Mouse (Mus musculus) forebrain, embryonic 15.5 days (tissue): ENCODE results near the gene Tcte1. TPM values are rescaled to one million over a fixed set of nuclear protein-coding genes. Genes with fewer than 3 reads are reported as not detected.

Source experiments
- ATAC-seq: fragments of 200-750 bp; cut with Nextera tagmentation; replicated peaks from 2 replicates; pipeline ENCODE4 v1.8.0; 2017; ENCODE audit warnings: mild to moderate bottlenecking, moderate TSS enrichment, moderate library complexity
- H3K27ac ChIP-seq: fragments of 300-500 bp; sonication (generic); replicated peaks from 2 replicates; pipeline ENCODE4 v1.5.1; 2015; ENCODE audit warnings: mild to moderate bottlenecking, inconsistent platforms
- H3K27me3 ChIP-seq: fragments of 300-500 bp; sonication (generic); 2 replicates; pipeline ENCODE4 v1.6.1; 2015; ENCODE audit warnings: inconsistent platforms
- H3K36me3 ChIP-seq: fragments of 300-500 bp; sonication (generic); 2 replicates; pipeline ENCODE4 v1.6.1; 2015; ENCODE audit warnings: mild to moderate bottlenecking, inconsistent platforms
- H3K4me1 ChIP-seq: fragments of 300-500 bp; sonication (generic); 2 replicates; pipeline ENCODE4 v1.6.1; 2015; ENCODE audit warnings: inconsistent platforms
- H3K4me2 ChIP-seq: fragments of 300-500 bp; sonication (generic); replicated peaks from 2 replicates; pipeline ENCODE4 v1.6.1; 2015; ENCODE audit warnings: mild to moderate bottlenecking, inconsistent platforms
- H3K4me3 ChIP-seq: fragments of 300-500 bp; sonication (generic); 2 replicates; pipeline ENCODE4 v1.5.1; 2015; ENCODE audit warnings: mild to moderate bottlenecking, inconsistent platforms
- H3K9ac ChIP-seq: fragments of 300-500 bp; sonication (generic); replicated peaks from 2 replicates; pipeline ENCODE4 v1.6.1; 2015; ENCODE audit warnings: mild to moderate bottlenecking, inconsistent platforms
- H3K9me3 ChIP-seq: fragments of 300-500 bp; sonication (generic); 2 replicates; pipeline ENCODE4 v1.6.1; 2016; ENCODE audit warnings: inconsistent platforms
- WGBS: fragments of 180-500 bp; shearing (Covaris S2); methylation state at CpG from one replicate; pipeline ENCODE4 v1.1.7; 2015; ENCODE audit warnings: mixed read lengths; 5-methylcytosine and 5-hydroxymethylcytosine counted together
- polyA plus RNA-seq: library from polyadenylated mRNA; unstranded; fragments of >200 nt; fragmentation: Nextera tagmentation; extraction: Ambion mirVana; gene quantifications from 2 replicates; pipeline ENCODE4 v1.2.1, GENCODE M21; 2015

Tcte1 gene
- polyA plus RNA-seq, 1 experiment from 2014 or later: 4.8 TPM

DNA sequence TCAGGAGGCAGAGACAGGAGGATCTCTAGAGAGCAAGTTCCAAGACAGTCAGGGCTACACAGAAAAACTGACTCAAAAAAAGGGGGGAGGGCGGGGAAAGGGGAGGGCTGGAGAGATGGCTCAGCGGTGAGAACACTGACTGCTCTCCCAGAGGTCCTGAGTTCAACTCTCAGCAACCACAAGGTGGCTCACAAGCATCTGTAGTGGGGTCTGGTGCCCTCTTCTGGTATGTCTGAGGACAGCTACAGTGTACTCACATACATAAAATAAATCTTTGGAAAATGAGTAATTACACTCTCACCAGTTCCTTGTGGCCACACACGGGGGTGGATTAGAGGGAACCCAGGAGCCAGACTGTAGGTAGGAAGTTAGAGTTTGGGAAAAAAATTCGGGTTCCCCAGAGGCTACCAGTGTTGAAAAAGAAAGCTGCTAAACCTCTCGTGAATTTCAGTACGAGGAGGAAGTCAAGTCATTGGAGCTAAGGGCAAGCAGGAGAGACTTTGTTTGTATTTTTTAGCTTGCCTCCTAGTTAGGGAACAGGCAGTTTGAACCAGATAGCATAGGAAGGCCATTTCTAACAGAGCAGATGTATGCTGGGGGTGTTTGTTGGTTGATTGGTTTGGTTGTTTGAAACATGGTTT lies 59.6 kb downstream of the Tcte1 start:
- no peak for ATAC-seq
- Histone ChIP-seq H3K4me2 (no peak overlapping the region), H3K27ac (no peak overlapping the region), H3K9me3 (no peaks in the 10 kb centered on the region), H3K36me3 (0 out of 2 replicates have a peak, but pooled peaks cover 10% of the 10 kb centered on the region), H3K27me3 (no peaks in the 10 kb centered on the region), H3K4me3 (no peak overlapping the region), H3K9ac (no peak overlapping the region), H3K4me1 (peaks cover 12% of the 10 kb centered on the region)
- 77% methylated on average over 6 of the region's 6 CpGs for WGBS

DNA sequence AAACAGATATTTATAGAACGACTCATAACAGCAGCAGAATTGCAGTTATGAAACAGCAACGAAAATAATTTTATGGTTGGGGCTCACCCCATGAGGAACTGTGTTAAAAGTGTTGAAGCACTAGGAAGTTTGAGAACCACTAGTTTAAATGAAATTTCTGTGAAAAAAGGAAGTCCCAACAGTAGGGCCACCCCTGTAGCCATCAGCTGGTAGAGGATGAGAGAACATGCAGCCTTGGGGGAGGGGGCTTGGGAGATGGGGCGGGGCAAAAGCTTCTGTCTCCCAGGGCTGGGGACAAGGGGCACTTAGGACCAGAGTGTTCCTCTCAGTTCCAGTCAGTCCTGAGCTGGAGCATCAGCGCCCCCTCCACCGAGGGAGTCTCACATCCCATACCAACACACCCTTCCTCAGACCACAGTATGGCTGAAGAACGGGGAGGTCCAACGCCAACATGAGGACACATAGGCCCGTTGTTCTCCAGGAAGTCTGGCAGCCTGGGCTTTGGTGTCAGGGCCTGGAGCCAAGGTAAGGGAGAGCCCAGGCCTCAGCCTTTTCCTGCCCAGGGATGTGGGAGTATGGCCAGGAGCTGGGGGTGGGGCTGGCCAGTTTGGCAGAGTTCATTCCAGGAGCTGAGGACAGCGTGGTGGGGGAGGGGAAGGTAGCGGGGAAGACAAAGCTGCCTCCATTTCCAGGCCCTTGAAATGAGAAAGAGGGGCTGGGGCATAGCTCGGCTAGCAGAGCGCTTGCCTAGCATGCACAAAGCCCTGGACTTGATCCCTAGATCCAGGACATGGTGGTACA lies 61.1 kb downstream of the Tcte1 start:
- Histone ChIP-seq H3K4me1 (peaks cover 12% of the 10 kb centered on the region), H3K27me3 (no peaks in the 10 kb centered on the region), H3K4me3 (no peak overlapping the region), H3K9me3 (no peaks in the 10 kb centered on the region), H3K27ac (peak overlapping the region; percentile 44; the same call in 1 of the 2 replicates), H3K9ac (0 out of 2 replicates have a peak overlapping the region, but pooled peaks have one; percentile 0), H3K4me2 (no peak overlapping the region), H3K36me3 (0 out of 2 replicates have a peak, but pooled peaks cover 10% of the 10 kb centered on the region)
- 29% methylated on average over 12 of the region's 12 CpGs for WGBS
- ATAC-seq: peak; percentile 42

DNA sequence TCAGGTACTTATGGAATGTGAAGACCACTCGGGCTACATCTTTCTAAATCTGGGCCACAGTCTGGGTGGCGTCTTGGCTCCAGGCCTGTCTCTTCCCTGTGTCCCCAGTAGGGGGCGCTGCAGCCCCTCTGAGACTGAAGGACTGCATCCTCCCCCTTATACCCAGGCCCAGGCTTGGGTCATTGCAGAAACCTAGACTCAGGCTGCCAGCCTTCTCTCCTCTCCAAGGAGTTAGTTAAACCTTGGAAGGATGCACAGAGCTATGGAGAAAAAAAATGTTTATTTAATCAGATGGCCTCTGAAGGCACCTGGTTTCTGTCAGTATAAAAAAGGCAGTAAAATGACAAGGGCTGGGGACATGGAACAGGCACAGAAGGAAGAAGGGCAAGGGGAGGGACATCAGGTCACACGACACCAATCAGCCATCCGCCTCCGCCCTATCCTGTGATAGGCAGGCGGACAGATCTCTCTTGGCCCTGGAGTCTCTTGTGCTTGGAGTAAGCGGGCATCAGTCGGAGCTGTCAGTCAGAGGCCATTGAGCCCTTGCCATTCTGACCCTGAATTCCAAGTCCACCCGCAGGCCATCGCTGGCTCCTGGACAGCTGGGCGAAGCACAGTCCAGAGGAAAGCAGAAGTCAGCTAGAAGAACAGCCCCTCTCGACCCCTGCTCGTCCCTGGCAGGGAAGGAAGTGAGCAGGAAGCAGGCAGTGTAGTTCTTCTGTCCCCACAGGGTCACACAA lies 61.9 kb downstream of the Tcte1 start:
- WGBS: 35% methylated on average over 14 of the region's 14 CpGs
- Histone ChIP-seq H3K4me1 (peaks cover 12% of the 10 kb centered on the region), H3K27me3 (no peaks in the 10 kb centered on the region), H3K4me3 (no peak overlapping the region), H3K4me2 (no peak overlapping the region), H3K36me3 (0 out of 2 replicates have a peak, but pooled peaks cover 10% of the 10 kb centered on the region), H3K9ac (0 out of 2 replicates have a peak overlapping the region, but pooled peaks have one; percentile 0), H3K9me3 (no peaks in the 10 kb centered on the region), H3K27ac (peak overlapping the region; percentile 44; the same call in 1 of the 2 replicates)
- peak; percentile 40 for ATAC-seq

DNA sequence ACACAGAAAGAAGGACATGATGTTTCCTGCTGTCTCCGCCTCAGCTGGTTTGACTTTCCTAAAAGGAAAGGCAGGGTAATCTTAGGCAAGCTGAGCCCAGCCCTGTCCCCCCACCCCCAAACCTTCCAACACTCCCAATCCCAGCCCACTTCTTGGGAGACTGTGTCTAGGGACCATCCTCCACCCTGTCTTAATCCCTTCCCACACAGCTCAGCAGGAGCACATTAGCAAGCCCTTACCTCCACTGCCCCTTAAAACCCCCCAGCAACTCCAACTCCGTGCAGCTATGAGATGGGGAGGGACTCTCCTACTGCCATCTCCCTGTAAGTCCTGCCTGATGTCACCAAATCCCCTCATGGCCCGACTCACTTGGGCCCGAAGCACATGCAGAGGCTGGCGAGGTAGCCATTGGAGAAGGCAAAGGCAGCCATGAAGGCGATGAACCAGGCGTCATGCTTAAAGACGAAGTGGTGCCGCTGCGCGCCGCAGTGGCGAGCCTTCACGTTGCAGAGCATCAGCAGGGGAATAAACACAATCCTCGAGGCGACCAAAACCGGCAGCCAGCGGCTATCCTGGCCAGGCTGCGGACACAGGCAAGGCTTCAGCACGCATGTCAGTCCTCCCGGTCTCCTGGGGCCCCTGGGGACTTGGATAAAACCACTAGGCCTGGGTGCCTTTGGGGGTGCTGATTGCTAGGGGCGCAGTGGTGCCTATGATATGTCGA lies 62.7 kb downstream of the Tcte1 start:
- H3K4me2 ChIP-seq: no peak overlapping the region
- no peaks in the 10 kb centered on the region for H3K27me3 ChIP-seq
- 0 out of 2 replicates have a peak, but pooled peaks cover 10% of the 10 kb centered on the region for H3K36me3 ChIP-seq
- H3K9ac ChIP-seq: no peak overlapping the region
- H3K27ac ChIP-seq: no peak overlapping the region
- ATAC-seq: no peak
- no peak overlapping the region for H3K4me3 ChIP-seq
- no peaks in the 10 kb centered on the region for H3K9me3 ChIP-seq
- 63% methylated on average over 23 of the region's 23 CpGs for WGBS
- H3K4me1 ChIP-seq: peaks cover 12% of the 10 kb centered on the region

DNA sequence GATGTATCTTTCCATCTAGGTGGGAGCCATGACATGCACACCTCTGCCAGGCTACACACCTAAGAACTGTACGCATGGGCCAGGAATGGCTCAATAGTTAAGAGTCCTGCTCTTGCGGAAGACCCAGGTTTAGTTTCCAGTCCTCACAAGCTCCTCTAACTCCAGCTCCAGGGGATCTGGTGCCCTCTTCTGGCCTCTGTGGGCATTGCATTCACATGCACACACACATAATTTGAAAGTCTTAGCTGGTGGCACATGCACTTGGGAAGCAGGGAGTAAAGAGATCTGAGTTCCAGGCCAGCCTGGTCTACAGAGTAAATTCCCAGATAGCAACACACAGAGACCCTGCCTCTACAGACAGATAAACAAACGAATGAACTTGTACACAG lies 63.2 kb downstream of the Tcte1 start:
- Histone ChIP-seq H3K27me3 (no peaks in the 10 kb centered on the region), H3K9ac (no peak overlapping the region), H3K9me3 (no peaks in the 10 kb centered on the region), H3K4me3 (no peak overlapping the region), H3K27ac (no peak overlapping the region), H3K36me3 (0 out of 2 replicates have a peak, but pooled peaks cover 10% of the 10 kb centered on the region), H3K4me2 (no peak overlapping the region), H3K4me1 (peaks cover 12% of the 10 kb centered on the region)
- ATAC-seq: no peak
- WGBS: 89% methylated on average over 3 of the region's 3 CpGs

DNA sequence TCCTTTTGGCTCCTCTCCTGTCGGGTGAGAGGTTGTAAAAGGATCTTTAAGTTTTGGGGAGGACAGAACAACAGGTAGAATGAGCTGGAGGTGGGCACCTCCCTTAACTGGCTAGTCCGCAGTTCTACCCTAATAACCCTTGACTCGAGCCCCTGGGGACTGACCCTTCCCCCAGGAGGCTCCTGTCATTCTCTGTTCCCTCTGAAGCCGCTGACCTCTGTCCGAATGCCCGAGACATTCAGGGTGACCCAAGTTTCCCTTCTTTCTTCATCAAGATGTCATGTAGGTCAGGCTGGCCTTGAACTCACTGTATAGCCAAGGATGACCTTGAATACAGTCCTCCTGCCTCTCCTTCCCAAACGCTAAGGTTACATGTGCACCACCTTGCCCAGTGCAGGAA lies 65.1 kb downstream of the Tcte1 start:
- Histone ChIP-seq H3K27ac (no peak overlapping the region), H3K9me3 (no peaks in the 10 kb centered on the region), H3K4me3 (no peak overlapping the region), H3K36me3 (0 out of 2 replicates have a peak, but pooled peaks cover 10% of the 10 kb centered on the region), H3K4me1 (peaks cover 24% of the 10 kb centered on the region), H3K9ac (no peak overlapping the region), H3K4me2 (no peak overlapping the region), H3K27me3 (no peaks in the 10 kb centered on the region)
- 93% methylated on average over 7 of the region's 7 CpGs for WGBS
- no peak for ATAC-seq

DNA sequence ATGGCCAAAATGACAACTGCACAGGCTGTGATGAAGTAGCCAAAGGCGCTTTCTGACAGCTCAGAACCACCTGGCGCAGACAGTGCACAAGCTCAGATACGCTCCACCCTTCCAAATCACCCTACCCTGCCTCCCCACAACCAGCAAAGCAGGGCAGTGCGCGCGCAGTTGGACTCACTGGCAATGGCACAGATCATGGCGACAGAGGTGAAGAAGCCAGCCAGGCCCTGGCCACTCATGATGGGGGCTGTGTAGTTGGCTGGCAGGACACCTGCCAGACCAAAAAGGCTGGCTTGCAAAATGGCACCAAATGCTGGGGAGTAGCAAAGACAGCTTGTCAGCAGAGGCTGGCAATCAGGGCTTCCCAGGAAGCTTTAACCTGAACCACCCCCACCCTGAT lies 66.0 kb downstream of the Tcte1 start:
- no peak for ATAC-seq
- 98% methylated on average over 7 of the region's 7 CpGs for WGBS
- H3K4me2 ChIP-seq: no peak overlapping the region

DNA sequence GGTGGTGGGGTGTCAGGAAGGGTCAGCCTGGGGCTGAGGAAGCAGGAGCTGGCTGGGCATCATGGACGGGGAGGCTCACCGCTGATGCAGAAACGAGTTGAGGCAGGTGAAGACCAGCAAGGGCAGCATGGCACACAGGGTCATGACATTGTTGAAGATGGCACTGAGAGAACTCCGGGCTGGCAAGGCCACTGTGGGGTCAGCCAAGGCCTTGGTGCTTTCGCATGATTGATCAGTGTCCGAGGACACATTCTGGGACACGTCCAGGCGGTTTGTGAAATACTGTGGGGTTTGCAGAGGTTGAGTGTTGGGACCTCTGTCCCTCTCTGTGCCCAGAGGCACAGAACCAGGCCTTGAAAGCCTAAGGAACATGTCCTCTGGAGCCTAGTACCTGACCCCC lies 66.6 kb downstream of the Tcte1 start:
- 94% methylated on average over 8 of the region's 8 CpGs for WGBS
- H3K4me2 ChIP-seq: no peak overlapping the region
- H3K27ac ChIP-seq: no peak overlapping the region
- H3K4me3 ChIP-seq: no peak overlapping the region
- H3K36me3 ChIP-seq: 0 out of 2 replicates have a peak, but pooled peaks cover 10% of the 10 kb centered on the region
- H3K9ac ChIP-seq: no peak overlapping the region
- peaks cover 33% of the 10 kb centered on the region for H3K4me1 ChIP-seq
- no peaks in the 10 kb centered on the region for H3K27me3 ChIP-seq
- H3K9me3 ChIP-seq: no peaks in the 10 kb centered on the region
- ATAC-seq: no peak

More for the DNA sequence above, 66.0 kb downstream of the Tcte1 start:
- H3K9ac ChIP-seq: no peak overlapping the region
- H3K4me1 ChIP-seq: peaks cover 33% of the 10 kb centered on the region
- H3K4me3 ChIP-seq: no peak overlapping the region
- no peaks in the 10 kb centered on the region for H3K27me3 ChIP-seq
- no peak overlapping the region for H3K27ac ChIP-seq
- no peaks in the 10 kb centered on the region for H3K9me3 ChIP-seq
- H3K36me3 ChIP-seq: 0 out of 2 replicates have a peak, but pooled peaks cover 10% of the 10 kb centered on the region

DNA sequence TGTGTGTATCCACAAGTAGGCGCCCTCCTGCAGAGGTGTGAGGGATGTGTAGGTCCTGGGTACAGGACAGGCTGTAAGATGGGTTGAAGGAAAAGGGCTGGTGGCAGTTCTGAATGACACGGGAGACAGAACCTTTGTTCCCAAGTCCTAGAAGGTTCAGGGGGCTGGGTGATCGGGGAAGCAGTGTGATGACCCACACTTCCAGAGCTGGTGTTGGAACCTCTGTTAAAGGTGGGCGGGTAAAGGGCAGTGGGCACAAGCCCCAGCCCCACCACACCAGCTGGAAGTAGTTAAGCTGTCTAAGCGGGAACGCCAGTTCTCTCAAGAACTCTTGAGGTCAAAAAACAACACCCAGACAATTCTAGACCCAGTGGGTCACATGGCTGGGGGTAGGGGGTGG lies 67.2 kb downstream of the Tcte1 start:
- H3K36me3 ChIP-seq: 0 out of 2 replicates have a peak, but pooled peaks cover 10% of the 10 kb centered on the region
- H3K9me3 ChIP-seq: no peaks in the 10 kb centered on the region
- H3K4me2 ChIP-seq: no peak overlapping the region
- WGBS: 89% methylated on average over 6 of the region's 6 CpGs
- no peak overlapping the region for H3K4me3 ChIP-seq
- no peak for ATAC-seq
- no peak overlapping the region for H3K27ac ChIP-seq
- no peak overlapping the region for H3K9ac ChIP-seq
- H3K27me3 ChIP-seq: no peaks in the 10 kb centered on the region
- H3K4me1 ChIP-seq: peaks cover 33% of the 10 kb centered on the region

DNA sequence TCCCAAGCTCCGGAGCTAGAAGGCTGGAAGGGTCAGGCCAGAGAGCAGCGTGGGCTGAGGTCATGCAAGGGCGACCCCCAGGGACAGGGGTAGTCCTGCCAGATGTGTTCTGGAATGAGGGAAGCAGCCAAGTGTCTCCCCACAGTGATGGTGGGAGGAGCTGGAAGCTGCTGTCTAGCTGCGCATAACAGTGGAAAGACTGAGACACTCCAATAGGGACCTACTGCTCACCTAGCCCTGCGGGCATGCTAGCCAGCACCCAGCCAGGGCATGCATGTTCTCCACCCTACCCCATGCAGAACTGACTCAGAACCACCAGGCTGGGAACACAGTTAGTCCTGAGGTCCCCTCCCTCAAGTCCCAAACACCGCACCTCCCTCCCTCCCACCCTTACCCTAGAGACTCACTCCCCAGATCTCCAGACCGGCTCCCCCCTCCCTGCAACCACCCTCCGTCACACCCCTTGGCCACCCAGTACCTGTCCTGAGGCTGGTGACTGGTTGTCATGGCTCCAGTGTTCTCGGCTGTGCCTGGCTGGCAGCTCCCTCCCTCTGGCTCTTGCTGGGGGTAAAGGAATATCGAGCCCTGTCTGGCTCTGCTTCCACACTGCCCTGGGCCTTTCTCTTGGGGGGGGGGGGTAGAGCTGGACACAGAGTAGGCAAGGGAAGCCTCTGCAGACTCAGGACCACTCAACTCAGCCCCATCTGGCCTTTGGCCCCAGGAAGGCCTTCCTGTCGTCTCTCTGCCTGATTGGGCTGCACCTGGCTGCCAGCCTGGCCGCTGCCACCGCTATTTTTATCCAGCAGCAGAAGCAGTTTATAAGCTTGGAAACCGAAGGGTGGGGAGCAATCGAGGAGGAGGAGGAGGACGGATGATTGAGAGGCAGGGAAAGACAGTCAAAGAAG lies 68.7 kb downstream of the Tcte1 start:
- 57% methylated on average over 16 of the region's 16 CpGs for whole genome bisulfite sequencing
- H3K4me3 ChIP-seq: no peak overlapping the region
- peaks cover 49% of the 10 kb centered on the region for H3K4me1 ChIP-seq

More for the DNA sequence above, 68.7 kb downstream of the Tcte1 start:
- no peak for ATAC-seq
- peak overlapping the region; percentile 17; the same call in 1 of the 2 replicates for H3K9ac ChIP-seq
- no peaks in the 10 kb centered on the region for H3K9me3 ChIP-seq
- no peaks in the 10 kb centered on the region for H3K27me3 ChIP-seq
- 0 out of 2 replicates have a peak overlapping the region, but pooled peaks have one; percentile 12 for H3K27ac ChIP-seq
- H3K36me3 ChIP-seq: 0 out of 2 replicates have a peak, but pooled peaks cover 3% of the 10 kb centered on the region
- H3K4me2 ChIP-seq: peak overlapping the region; percentile 17
